ENCODE assay signal across 8 mouse cellular contexts in genomic region chr17:74159443-74159894, GRCm38 (mm10).
DNase-seq lines count a peak whose midpoint lies in the region; ATAC-seq lines count a peak whose summit lies in the region.

No protein-coding gene starts in this region.

- WGBS in hindbrain, embryonic 13.5 days = 1% methylated on average over 9 of the region's 9 CpGs
- under 1% methylated on average over 9 of the region's 9 CpGs for WGBS in limb, embryonic 15.5 days
- 1% methylated on average over 9 of the region's 9 CpGs for WGBS in midbrain, embryonic 16.5 days
- WGBS in stomach, embryonic 16.5 days = 1% methylated on average over 9 of the region's 9 CpGs

- peaks cover 4% of the 10 kb centered on the region; the same call in 1 of the 2 replicates for H3K4me1 ChIP-seq in hindbrain, embryonic 13.5 days (replicated peaks)
- peaks cover 4% of the 10 kb centered on the region; the same call in 1 of the 2 replicates for H3K4me1 ChIP-seq in limb, embryonic 15.5 days
- no peaks in the 10 kb centered on the region for H3K4me1 ChIP-seq in midbrain, embryonic 16.5 days (ENCODE audit: control insufficient read depth, insufficient read depth, low read length)
- 0 out of 2 replicates have a peak, but pooled peaks cover 4% of the 10 kb centered on the region for H3K4me1 ChIP-seq in stomach, embryonic 16.5 days (ENCODE audit: control insufficient read depth, insufficient read depth, low read length)

- ATAC-seq in hindbrain, embryonic 13.5 days (ENCODE audit: low FRiP score) = peak; percentile 94
- peak; percentile 74; the same call in 1 of the 2 replicates for ATAC-seq in limb, embryonic 15.5 days (ENCODE audit: insufficient number of reproducible peaks, low FRiP score, low TSS enrichment, low read depth)
- ATAC-seq in midbrain, embryonic 16.5 days = peak; percentile 97
- ATAC-seq in stomach, embryonic 16.5 days (ENCODE audit: insufficient read depth, low FRiP score) = peak; percentile 91; the same call in 1 of the 2 replicates

- no peaks in the 10 kb centered on the region for H3K27me3 ChIP-seq in hindbrain, embryonic 13.5 days
- H3K27me3 ChIP-seq in limb, embryonic 15.5 days = no peaks in the 10 kb centered on the region
- H3K27me3 ChIP-seq in midbrain, embryonic 16.5 days (ENCODE audit: control insufficient read depth, insufficient read depth, low read depth, low read length) = no peaks in the 10 kb centered on the region
- H3K27me3 ChIP-seq in stomach, embryonic 16.5 days (ENCODE audit: control insufficient read depth, insufficient read depth, low read length) = no peaks in the 10 kb centered on the region

- H3K36me3 ChIP-seq in hindbrain, embryonic 13.5 days = no peaks in the 10 kb centered on the region
- no peaks in the 10 kb centered on the region for H3K36me3 ChIP-seq in limb, embryonic 15.5 days
- H3K36me3 ChIP-seq in midbrain, embryonic 16.5 days (ENCODE audit: control insufficient read depth, insufficient read depth, low read length) = no peaks in the 10 kb centered on the region
- H3K36me3 ChIP-seq in stomach, embryonic 16.5 days (ENCODE audit: control insufficient read depth, insufficient read depth, low read length) = no peaks in the 10 kb centered on the region

- H3K4me2 ChIP-seq in hindbrain, embryonic 13.5 days = peak overlapping the region; percentile 56
- peak overlapping the region; percentile 59 for H3K4me2 ChIP-seq in limb, embryonic 15.5 days
- peak overlapping the region; percentile 63 for H3K4me2 ChIP-seq in midbrain, embryonic 16.5 days (ENCODE audit: low read length)
- H3K4me2 ChIP-seq in stomach, embryonic 16.5 days (ENCODE audit: low read depth, low read length) = peak overlapping the region; percentile 62

- peak overlapping the region; percentile 66 for H3K9ac ChIP-seq in hindbrain, embryonic 13.5 days
- H3K9ac ChIP-seq in limb, embryonic 15.5 days = no peak overlapping the region
- peak overlapping the region; percentile 54; the same call in 1 of the 2 replicates for H3K9ac ChIP-seq in midbrain, embryonic 16.5 days (ENCODE audit: low read depth, low read length)
- H3K9ac ChIP-seq in stomach, embryonic 16.5 days (ENCODE audit: low read length) = peak overlapping the region; percentile 65

- DNase-seq in layer of hippocampus, postnatal 10 days (ENCODE audit: low spot score in 2 of 2) = peak; percentile 13 to 30
- DNase-seq in layer of hippocampus, adult 8-10 months (ENCODE audit: low spot score in 2 of 2) = no peak
- DNase-seq in brain, embryonic 18.5 days (ENCODE audit: low read depth, low spot score) = peak; percentile 20
- peak; percentile 76 for DNase-seq in forelimb bud, embryonic 11.5 days (ENCODE audit: low read depth, low spot score)

- H3K27ac ChIP-seq in hindbrain, embryonic 13.5 days = no peak overlapping the region
- H3K27ac ChIP-seq in limb, embryonic 15.5 days = no peak overlapping the region
- no peak overlapping the region for H3K27ac ChIP-seq in midbrain, embryonic 16.5 days (ENCODE audit: low read length)
- H3K27ac ChIP-seq in stomach, embryonic 16.5 days (ENCODE audit: low read length) = no peak overlapping the region

- H3K9me3 ChIP-seq in hindbrain, embryonic 13.5 days = no peaks in the 10 kb centered on the region
- H3K9me3 ChIP-seq in limb, embryonic 15.5 days = no peaks in the 10 kb centered on the region
- H3K9me3 ChIP-seq in midbrain, embryonic 16.5 days (replicated peaks; ENCODE audit: control insufficient read depth, low read length, poor library complexity, severe bottlenecking) = no peaks in the 10 kb centered on the region
- no peaks in the 10 kb centered on the region; the same call in 1 of the 2 replicates for H3K9me3 ChIP-seq in stomach, embryonic 16.5 days (replicated peaks; ENCODE audit: control insufficient read depth, low read length)

- H3K4me3 ChIP-seq in hindbrain, embryonic 13.5 days = peak overlapping the region; percentile 41
- H3K4me3 ChIP-seq in limb, embryonic 15.5 days = peak overlapping the region; percentile 39
- H3K4me3 ChIP-seq in midbrain, embryonic 16.5 days (ENCODE audit: low read depth, low read length) = peak overlapping the region; percentile 39
- peak overlapping the region; percentile 44 for H3K4me3 ChIP-seq in stomach, embryonic 16.5 days (replicated peaks; ENCODE audit: low read length)

Comparison
In these comparisons a context has a peak if more than half of its experiments do, and no peak if none do; other contexts are left out.
1. DNase-seq: peak in layer of hippocampus, postnatal 10 days (2 of 2), brain, embryonic 18.5 days (single experiment) and forelimb bud, embryonic 11.5 days (single experiment); none in layer of hippocampus, adult 8-10 months (0 of 2).
2. Peak in every context shown above with its lines, with median percentiles within 50 percentile points of each other: ATAC-seq, H3K4me2 ChIP-seq and H3K4me3 ChIP-seq.